Mouse (Mus musculus) embryonic fibroblast, embryonic 13.5 days (primary cell): ENCODE results near the gene Fam243. TPM values are rescaled to one million over a fixed set of nuclear protein-coding genes. Genes with fewer than 3 reads are reported as not detected.

Experiments
- H3K27ac ChIP-seq: 2 replicates; pipeline ENCODE4 v1.5.1; 2012; ENCODE audit warnings: low read length, control low read depth, inconsistent platforms; ENCODE audit not compliant: insufficient read depth
- H3K4me1 ChIP-seq: 2 replicates; pipeline ENCODE4 v1.6.1; 2011; ENCODE audit warnings: low read length; ENCODE audit not compliant: control insufficient read depth, insufficient read depth
- H3K4me3 ChIP-seq: 2 replicates; pipeline ENCODE4 v1.5.1; 2011; ENCODE audit warnings: mild to moderate bottlenecking, control low read depth, low read length; ENCODE audit not compliant: insufficient read depth
- CTCF ChIP-seq: IDR thresholded peaks from 2 replicates; pipeline ENCODE4 v1.5.1; 2011; ENCODE audit warnings: mild to moderate bottlenecking, control low read depth, low read length, moderate library complexity, borderline replicate concordance; ENCODE audit not compliant: insufficient read depth
- POLR2A ChIP-seq: IDR thresholded peaks from 2 replicates; pipeline ENCODE4 v1.6.1; 2011; ENCODE audit warnings: low read depth, mild to moderate bottlenecking, control low read depth, low read length, moderate library complexity
- polyA plus RNA-seq: library from polyadenylated mRNA; stranded (reverse); fragments of >200 nt; gene quantifications from 2 replicates; pipeline ENCODE4 v1.2.4, GENCODE M21; 2011; ENCODE audit warnings: low read depth; ENCODE audit not compliant: missing spikeins, insufficient read length

Gene Fam243
- polyA plus RNA-seq, 1 experiment: not detected

DNA sequence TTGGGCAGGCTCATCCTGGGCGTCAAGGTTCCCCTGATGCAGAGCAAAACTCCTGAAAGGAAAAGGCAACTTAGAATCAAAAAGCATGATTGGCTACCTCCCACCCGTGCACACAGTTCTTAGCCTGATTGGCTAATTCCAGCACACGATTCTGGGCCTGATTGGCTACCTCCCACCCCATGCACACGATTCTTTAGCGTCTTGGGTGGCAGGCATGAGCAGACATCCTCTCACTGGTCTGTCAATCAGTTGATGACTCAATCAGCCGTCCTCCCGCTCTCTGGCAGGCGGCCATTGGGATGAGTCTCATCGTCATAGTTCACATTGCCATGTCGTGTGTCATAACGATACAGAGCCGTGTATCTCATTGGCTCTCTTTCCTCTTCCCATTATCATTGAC is 27.7 kb upstream of the Fam243 start:
- no peak overlapping the region for H3K4me3 ChIP-seq
- 0 out of 2 replicates have a peak, but pooled peaks cover 2% of the 10 kb centered on the region for H3K4me1 ChIP-seq
- no peak overlapping the region for H3K27ac ChIP-seq
- TF ChIP-seq CTCF: no peak
- no peak for TF ChIP-seq POLR2A

DNA sequence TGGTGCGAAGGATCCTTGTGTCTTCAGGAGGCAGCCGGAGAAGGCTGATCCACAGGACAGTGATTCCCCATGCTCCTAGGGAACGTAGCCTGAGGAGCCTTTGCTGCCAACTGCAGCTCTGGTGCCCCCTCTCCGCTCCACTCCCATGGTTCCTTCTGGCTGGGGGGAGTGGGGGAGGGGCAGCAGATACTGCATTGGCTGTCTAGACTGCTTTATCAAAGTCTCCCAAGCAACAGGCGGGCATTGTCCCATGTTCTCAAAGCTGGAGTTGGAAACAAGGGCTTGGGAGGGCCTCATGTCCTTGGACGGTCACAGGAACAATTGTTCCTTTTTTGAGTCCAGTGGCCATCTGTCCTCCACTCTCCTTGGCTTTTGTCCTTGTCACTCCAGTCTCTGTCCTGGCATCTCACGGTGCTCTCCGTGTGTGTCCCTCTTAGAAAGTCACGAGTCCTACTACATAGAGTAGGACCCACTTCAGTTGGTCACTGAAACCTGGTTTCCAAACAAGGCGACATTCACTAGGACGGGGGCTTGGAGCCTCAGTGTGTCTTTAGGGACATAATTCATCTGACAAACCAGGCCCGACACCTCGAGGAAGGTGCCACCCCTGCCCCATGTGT is 25.2 kb upstream of the Fam243 start:
- Histone ChIP-seq H3K27ac (no peak overlapping the region), H3K4me3 (no peak overlapping the region), H3K4me1 (0 out of 2 replicates have a peak, but pooled peaks cover 2% of the 10 kb centered on the region)
- TF ChIP-seq POLR2A (no peak), CTCF (no peak)

GRCm38 (mm10) chr16:92345177-92345576 is 23.9 kb upstream of the Fam243 start:
- Histone ChIP-seq H3K27ac (no peak overlapping the region), H3K4me3 (no peak overlapping the region), H3K4me1 (peaks cover 5% of the 10 kb centered on the region)
- TF ChIP-seq POLR2A: no peak
- TF ChIP-seq CTCF: no peak

DNA sequence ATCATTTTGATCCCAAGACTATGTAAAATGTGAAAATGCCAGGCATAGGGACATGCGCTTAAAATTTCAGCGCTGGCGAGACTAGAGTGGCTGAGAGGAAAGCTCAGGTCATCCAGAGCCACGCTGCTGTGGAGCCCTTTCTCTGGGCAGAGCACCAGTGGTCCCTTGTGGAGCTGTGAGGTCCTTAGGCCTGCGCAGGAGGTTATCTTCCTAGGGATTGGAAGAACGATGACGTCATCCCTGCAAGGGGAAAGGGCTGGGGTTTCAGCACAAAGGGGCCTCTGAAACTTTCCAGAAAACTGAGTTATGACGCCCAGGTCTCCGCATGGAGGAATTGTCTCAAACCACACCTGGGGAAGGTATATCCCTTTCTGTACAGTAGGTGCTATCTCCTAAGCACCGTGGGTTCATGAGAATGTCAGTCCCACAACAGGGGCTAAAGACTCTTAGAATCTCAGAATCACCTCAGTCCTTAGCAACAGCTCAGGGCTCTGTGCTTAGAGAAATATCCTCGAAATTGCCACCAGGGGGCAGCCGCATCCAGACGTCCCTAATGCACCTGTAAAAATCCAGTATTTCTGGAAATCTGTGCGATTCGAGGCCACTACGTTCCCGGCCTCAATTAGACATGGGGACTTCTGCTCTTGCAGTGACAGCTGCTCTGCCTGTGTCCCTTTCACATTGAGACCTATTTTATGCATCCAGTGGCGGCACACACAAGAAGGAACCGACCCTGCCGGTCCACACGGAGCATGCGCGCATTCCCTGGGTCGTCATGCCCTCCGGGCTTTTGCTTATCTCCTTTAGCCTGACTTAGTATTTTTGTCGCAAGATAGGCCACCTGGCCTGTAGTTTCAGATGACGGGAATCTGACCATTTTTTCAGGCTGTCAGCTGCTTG is 19.6 kb upstream of the Fam243 start:
- Histone ChIP-seq H3K27ac (no peak overlapping the region), H3K4me3 (peak overlapping the region; percentile 32; the same call in 1 of the 2 replicates), H3K4me1 (peaks cover 3% of the 10 kb centered on the region)
- TF ChIP-seq POLR2A (no peak), CTCF (0 out of 2 replicates have a peak, but pooled peaks have one; percentile 21)

DNA sequence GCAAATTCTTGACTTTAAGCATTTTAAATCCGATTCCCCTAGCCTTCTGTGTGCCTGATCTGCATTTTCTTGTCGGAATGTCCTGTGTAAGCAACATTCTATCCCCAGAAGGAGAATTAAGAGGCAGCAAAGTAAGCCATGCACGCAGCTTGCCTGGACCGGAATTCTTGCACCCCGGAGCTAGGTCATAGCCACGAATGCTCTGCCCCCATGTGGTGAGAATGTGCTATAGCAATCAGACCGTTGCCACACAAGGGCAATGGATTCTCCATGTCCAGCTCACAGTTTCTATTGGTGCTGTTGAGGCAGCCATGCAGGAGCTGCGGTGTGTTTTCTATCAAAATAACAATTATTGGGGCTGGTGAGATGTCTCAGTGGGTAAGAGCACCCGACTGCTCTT is 15.0 kb upstream of the Fam243 start:
- no peak overlapping the region for H3K4me3 ChIP-seq
- H3K27ac ChIP-seq: no peak overlapping the region
- peaks cover 3% of the 10 kb centered on the region for H3K4me1 ChIP-seq
- TF ChIP-seq POLR2A (no peak), CTCF (peak; percentile 89)

DNA sequence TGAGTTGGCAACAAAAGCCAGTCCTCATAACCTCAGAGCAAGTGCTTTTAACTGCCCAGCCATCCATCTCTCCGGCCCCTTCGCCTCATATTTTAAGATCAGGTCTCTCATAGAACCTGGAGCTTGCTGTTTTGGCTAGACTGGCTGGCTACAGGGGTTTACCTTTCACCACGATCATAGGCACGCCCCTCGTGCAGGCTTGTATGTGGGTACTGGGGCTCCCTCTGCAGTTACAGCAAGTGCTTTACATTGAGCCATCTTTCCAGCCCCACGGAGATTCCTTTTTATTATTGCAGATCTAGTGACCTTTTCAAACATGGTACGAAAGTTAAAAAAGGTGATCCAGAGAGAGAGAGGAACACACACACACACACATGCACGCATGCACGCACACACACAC is 13.4 kb upstream of the Fam243 start:
- TF ChIP-seq POLR2A: no peak
- no peak for TF ChIP-seq CTCF

GRCm38 (mm10) chr16:92330966-92331365 is 9.7 kb upstream of the Fam243 start:
- TF ChIP-seq CTCF (no peak), POLR2A (no peak)
- H3K4me3 ChIP-seq: no peak overlapping the region
- no peaks in the 10 kb centered on the region for H3K4me1 ChIP-seq
- no peak overlapping the region for H3K27ac ChIP-seq

More for the DNA sequence above, 13.4 kb upstream of the Fam243 start:
- Histone ChIP-seq H3K4me3 (no peak overlapping the region), H3K27ac (no peak overlapping the region), H3K4me1 (no peaks in the 10 kb centered on the region)

- Histone ChIP-seq H3K4me3 (no peak overlapping the region), H3K4me1 (no peaks in the 10 kb centered on the region), H3K27ac (no peak overlapping the region)
- TF ChIP-seq CTCF (no peak), POLR2A (no peak)
These were observed 6.7 kb upstream of the Fam243 start for GRCm38 (mm10) chr16:92327911-92328310.

GRCm38 (mm10) chr16:92325062-92325406 is 3.8 kb upstream of the Fam243 start:
- no peak overlapping the region for H3K27ac ChIP-seq
- H3K4me1 ChIP-seq: no peaks in the 10 kb centered on the region
- TF ChIP-seq CTCF (no peak), POLR2A (no peak)
- H3K4me3 ChIP-seq: no peak overlapping the region
